Mouse (Mus musculus) CH12.LX (cell line): ENCODE results near the gene Fgfr1op. TPM values are rescaled to one million over a fixed set of nuclear protein-coding genes. Genes with fewer than 3 reads are reported as not detected.

ENCODE experiments used
- DNase-seq: peaks from one replicate; pipeline ENCODE4 v3.0.0-alpha.2; 2013; ENCODE audit errors: extremely low read depth
- H3K27ac ChIP-seq: 2 replicates; pipeline ENCODE4 v1.5.1; 2012; ENCODE audit warnings: low read depth, mild to moderate bottlenecking, control low read depth, moderate library complexity; ENCODE audit not compliant: insufficient read depth
- H3K27me3 ChIP-seq: replicated peaks from 2 replicates; pipeline ENCODE3; 2012; ENCODE audit warnings: inconsistent platforms
- H3K36me3 ChIP-seq, 2 experiments: replicated peaks in 1 of 2; 2 replicates each; pipeline versions ENCODE3 to v1.6.1; 2012; ENCODE audit warnings: inconsistent platforms in 1 of 2, low read length in 1 of 2, mild to moderate bottlenecking in 1 of 2, mixed read lengths in 1 of 2, moderate library complexity in 1 of 2; ENCODE audit not compliant: control insufficient read depth in 1 of 2, insufficient read depth in 1 of 2
- H3K4me1 ChIP-seq, 2 experiments: 2 replicates each; pipeline ENCODE4 v1.6.1; 2012; ENCODE audit warnings: inconsistent platforms in 1 of 2, moderate library complexity in 1 of 2; ENCODE audit not compliant: insufficient read depth in 2 of 2, control insufficient read depth in 1 of 2
- H3K4me2 ChIP-seq: 2 replicates; pipeline ENCODE4 v1.6.1; 2012; ENCODE audit warnings: low read depth, mild to moderate bottlenecking, control low read depth; ENCODE audit not compliant: poor library complexity, insufficient read depth, severe bottlenecking
- H3K4me3 ChIP-seq, 3 experiments: fragments of 150-350 bp in 1 of 3; sonication (generic) in 1 of 3; replicated peaks in 1 of 3; 2 replicates each; pipeline versions ENCODE3 to v1.5.1; 2011 to 2012; ENCODE audit warnings: low read depth in 2 of 3, low read length in 2 of 3, mild to moderate bottlenecking in 2 of 3, moderate library complexity in 2 of 3, control low read depth in 1 of 3, improper control_type of control experiment in 1 of 3, inconsistent platforms in 1 of 3, mixed read lengths in 1 of 3; ENCODE audit not compliant: poor library complexity in 1 of 3
- H3K79me2 ChIP-seq: replicated peaks from 2 replicates; pipeline ENCODE4 v1.6.1; 2012; ENCODE audit warnings: mild to moderate bottlenecking, moderate library complexity; ENCODE audit not compliant: control insufficient read depth, poor library complexity, insufficient read depth, severe bottlenecking; ENCODE audit errors: extremely low read depth
- H3K9ac ChIP-seq: 2 replicates; pipeline ENCODE4 v1.6.1; 2012; ENCODE audit warnings: low read depth, mild to moderate bottlenecking, control low read depth, moderate library complexity; ENCODE audit not compliant: insufficient read depth
- H3K9me3 ChIP-seq: replicated peaks from 2 replicates; pipeline ENCODE3; 2012; ENCODE audit warnings: low read length, inconsistent platforms, mixed read lengths
- BHLHE40 ChIP-seq: IDR thresholded peaks from 2 replicates; pipeline ENCODE4 v1.6.1; 2011; ENCODE audit warnings: mild to moderate bottlenecking, low read depth, low read length, improper control_type of control experiment
- CHD1 ChIP-seq: IDR thresholded peaks from 2 replicates; pipeline ENCODE4 v1.6.1; 2012; ENCODE audit warnings: low read depth, low read length, improper control_type of control experiment, inconsistent platforms
- CHD2 ChIP-seq: IDR thresholded peaks from 2 replicates; pipeline ENCODE4 v1.6.1; 2011; ENCODE audit warnings: low read length, improper control_type of control experiment
- CTCF ChIP-seq, 2 experiments: IDR thresholded peaks in 1 of 2; conservative IDR thresholded peaks in 1 of 2; 2 replicates each; pipeline ENCODE4 v1.5.1; 2011 to 2012; ENCODE audit warnings: low read depth in 2 of 2, low read length in 2 of 2, improper control_type of control experiment in 1 of 2, inconsistent platforms in 1 of 2, mild to moderate bottlenecking in 1 of 2, moderate library complexity in 1 of 2
- E2F4 ChIP-seq: IDR thresholded peaks from 2 replicates; pipeline ENCODE4 v1.6.1; 2011; ENCODE audit warnings: low read depth, low read length, improper control_type of control experiment; ENCODE audit not compliant: insufficient replicate concordance
- ELF1 ChIP-seq: IDR thresholded peaks from 2 replicates; pipeline ENCODE4 v1.6.1; 2014; ENCODE audit warnings: low read depth, mild to moderate bottlenecking, inconsistent platforms, low read length, improper control_type of control experiment
- EP300 ChIP-seq: IDR thresholded peaks from 2 replicates; pipeline ENCODE4 v1.6.1; 2011; ENCODE audit warnings: low read length, improper control_type of control experiment
- ETS1 ChIP-seq: conservative IDR thresholded peaks from 2 replicates; pipeline ENCODE4 v1.6.1; 2012; ENCODE audit warnings: low read depth, mild to moderate bottlenecking, inconsistent platforms, low read length, improper control_type of control experiment, moderate library complexity
- HCFC1 ChIP-seq: IDR thresholded peaks from 2 replicates; pipeline ENCODE4 v1.6.1; 2012; ENCODE audit warnings: low read depth, mild to moderate bottlenecking, inconsistent platforms, low read length, improper control_type of control experiment
- JUND ChIP-seq: conservative IDR thresholded peaks from 2 replicates; pipeline ENCODE4 v1.6.1; 2011; ENCODE audit warnings: low read depth, low read length, improper control_type of control experiment
- MAZ ChIP-seq: IDR thresholded peaks from 2 replicates; pipeline ENCODE4 v1.6.1; 2012; ENCODE audit warnings: low read depth, mild to moderate bottlenecking, inconsistent platforms, low read length, improper control_type of control experiment, moderate library complexity
- MEF2A ChIP-seq: IDR thresholded peaks from 2 replicates; pipeline ENCODE4 v1.6.1; 2014; ENCODE audit warnings: low read depth, mild to moderate bottlenecking, inconsistent platforms, low read length, improper control_type of control experiment, borderline replicate concordance
- MXI1 ChIP-seq: IDR thresholded peaks from 2 replicates; pipeline ENCODE4 v1.6.1; 2011; ENCODE audit warnings: mild to moderate bottlenecking, low read depth, low read length, improper control_type of control experiment
- NRF1 ChIP-seq: IDR thresholded peaks from 2 replicates; pipeline ENCODE4 v1.6.1; 2014; ENCODE audit warnings: low read depth, mild to moderate bottlenecking, inconsistent platforms, low read length, improper control_type of control experiment, moderate library complexity
- PAX5 ChIP-seq: IDR thresholded peaks from 2 replicates; pipeline ENCODE4 v1.6.1; 2012; ENCODE audit warnings: low read length, inconsistent platforms, mixed read lengths
- POLR2AphosphoS2 ChIP-seq: IDR thresholded peaks from 2 replicates; pipeline ENCODE4 v1.6.1; 2011; ENCODE audit warnings: low read depth, low read length, improper control_type of control experiment
- RAD21 ChIP-seq: IDR thresholded peaks from 2 replicates; pipeline ENCODE4 v1.6.1; 2011; ENCODE audit warnings: low read depth, mild to moderate bottlenecking, low read length, improper control_type of control experiment, moderate library complexity
- SIN3A ChIP-seq: IDR thresholded peaks from 2 replicates; pipeline ENCODE4 v1.6.1; 2012; ENCODE audit warnings: low read length, improper control_type of control experiment, inconsistent platforms
- SMC3 ChIP-seq: IDR thresholded peaks from 2 replicates; pipeline ENCODE4 v1.6.1; 2011; ENCODE audit warnings: low read depth, low read length, improper control_type of control experiment
- TBP ChIP-seq: conservative IDR thresholded peaks from 2 replicates; pipeline ENCODE4 v1.6.1; 2011; ENCODE audit warnings: low read depth, low read length, improper control_type of control experiment
- USF1 ChIP-seq: IDR thresholded peaks from 2 replicates; pipeline ENCODE4 v1.6.1; 2014; ENCODE audit warnings: low read depth, mild to moderate bottlenecking, inconsistent platforms, low read length, improper control_type of control experiment
- USF2 ChIP-seq: conservative IDR thresholded peaks from 2 replicates; pipeline ENCODE4 v1.6.1; 2011; ENCODE audit warnings: low read depth, low read length, improper control_type of control experiment
- ZNF384 ChIP-seq: IDR thresholded peaks from 2 replicates; pipeline ENCODE4 v1.6.1; 2012; ENCODE audit warnings: low read depth, low read length, improper control_type of control experiment, inconsistent platforms
- dilution Hi-C: fragments of 300-500 bp; cut with MboI; formaldehyde crosslinking; loops from 2 replicates; pipeline ENCODE4 v1.14.3; 2020; ENCODE audit warnings: low sequenced_read_pairs; ENCODE audit not compliant: extremely low pct_unique_long_range_greater_than_20kb, extremely low pct_ligation_motif_present
- in situ Hi-C: fragments of 300-500 bp; cut with MboI; formaldehyde crosslinking; loops from 3 replicates; pipeline ENCODE4 v1.14.3; 2019; ENCODE audit warnings: low sequenced_read_pairs, low pct_ligation_motif_present, low pct_unique_long_range_greater_than_20kb, mixed read lengths
- polyA plus RNA-seq: library from polyadenylated mRNA; unstranded; fragments of >175 nt; gene quantifications from 2 replicates; pipeline ENCODE4 v1.2.1, GENCODE M21; 2012; ENCODE audit warnings: low read depth; ENCODE audit not compliant: insufficient read length
- total RNA-seq, 2 experiments: library from RNA; depleted of rRNA; stranded (reverse); fragments of 300-350 nt in 1 of 2; fragments of >200 nt in 1 of 2; gene quantifications; 2 replicates each; pipeline ENCODE4 v1.2.3; 2012 to 2014

Fgfr1op gene
- total and polyA plus RNA-seq, 3 experiments, result 29.8 to 56.3 (median 46.9) TPM

DNA sequence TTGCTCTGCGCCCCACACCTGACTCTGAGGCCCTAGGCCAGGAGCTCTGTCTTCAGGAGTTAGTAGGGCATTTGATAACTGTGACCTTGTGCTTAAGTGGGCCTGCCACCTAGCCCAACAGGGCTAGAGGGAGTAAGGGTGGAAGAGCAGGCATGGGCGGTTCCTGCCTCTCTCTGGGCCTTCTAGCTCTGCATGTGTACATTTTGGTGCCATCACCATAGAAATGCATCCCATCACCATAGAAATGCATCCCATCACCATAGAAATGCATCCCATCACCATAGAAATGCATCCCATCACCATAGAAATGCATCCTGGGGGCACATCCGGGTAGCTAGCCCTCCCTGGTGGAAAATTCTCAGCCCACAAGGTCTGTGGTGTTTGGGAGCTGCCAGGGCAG lies 74.3 kb downstream of the Fgfr1op start:
- TF ChIP-seq MXI1 (no peak), SIN3A (no peak), RAD21 (no peak), CTCF (conservative IDR thresholded peaks at IDR 0.05 in 1 of 2, IDR thresholded peaks at IDR 0.05 in 1 of 2; ENCODE audit: low read depth in 2 of 2, low read length in 2 of 2) (no peak), EP300 (no peak), MEF2A (no peak), MAZ (no peak), NRF1 (no peak)
- TF ChIP-seq, all 38 proteins: peak for 0

DNA sequence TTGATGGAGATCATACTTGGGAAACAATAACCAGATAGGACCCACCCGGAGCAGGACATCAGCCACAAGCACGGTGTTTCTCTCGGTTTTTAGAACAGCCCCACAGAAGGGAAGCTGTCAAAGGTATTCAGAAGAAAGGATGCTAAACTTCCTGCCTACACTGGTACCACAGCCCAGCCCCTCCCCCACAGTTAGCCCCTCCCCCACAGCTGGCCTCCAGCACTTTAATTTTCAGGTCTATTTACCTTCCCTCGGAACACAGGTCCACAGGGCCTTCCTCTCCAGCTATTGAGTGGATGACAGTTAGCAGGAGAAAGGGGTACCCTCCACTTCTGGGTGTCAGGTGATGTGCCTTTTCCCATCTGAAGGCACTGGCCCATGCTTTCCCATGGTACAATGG lies 75.2 kb downstream of the Fgfr1op start:
- DNase-seq, result no peak
- TF ChIP-seq TBP (no peak), BHLHE40 (no peak), E2F4 (no peak), ETS1 (no peak), CHD2 (peak; percentile 73), SIN3A (no peak), POLR2AphosphoS2 (no peak)
- Histone ChIP-seq H3K4me2 (no peak overlapping the region), H3K4me1 (peaks cover 34 to 96% of the 10 kb centered on the region in 2 experiments), H3K27ac (no peak overlapping the region), H3K36me3 (no peaks in the 10 kb centered on the region), H3K4me3 (no peak overlapping the region), H3K9me3 (peaks cover 7% of the 10 kb centered on the region), H3K79me2 (no peaks in the 10 kb centered on the region), H3K9ac (no peak overlapping the region), H3K27me3 (no peaks in the 10 kb centered on the region)
- in situ Hi-C loops (no loop called here), dilution Hi-C loops (no loop called here)

More for the DNA sequence above, 74.3 kb downstream of the Fgfr1op start:
- Histone ChIP-seq H3K27ac (no peak overlapping the region), H3K27me3 (no peaks in the 10 kb centered on the region), H3K4me1 (peaks cover 31 to 96% of the 10 kb centered on the region in 2 experiments), H3K9ac (no peak overlapping the region), H3K4me2 (no peak overlapping the region), H3K4me3 (no peak overlapping the region), H3K79me2 (no peaks in the 10 kb centered on the region), H3K36me3 (no peaks in the 10 kb centered on the region), H3K9me3 (peaks cover 7% of the 10 kb centered on the region)
- in situ Hi-C loops, result no loop called here
- DNase-seq, result no peak
- dilution Hi-C loops, result no loop called here

DNA sequence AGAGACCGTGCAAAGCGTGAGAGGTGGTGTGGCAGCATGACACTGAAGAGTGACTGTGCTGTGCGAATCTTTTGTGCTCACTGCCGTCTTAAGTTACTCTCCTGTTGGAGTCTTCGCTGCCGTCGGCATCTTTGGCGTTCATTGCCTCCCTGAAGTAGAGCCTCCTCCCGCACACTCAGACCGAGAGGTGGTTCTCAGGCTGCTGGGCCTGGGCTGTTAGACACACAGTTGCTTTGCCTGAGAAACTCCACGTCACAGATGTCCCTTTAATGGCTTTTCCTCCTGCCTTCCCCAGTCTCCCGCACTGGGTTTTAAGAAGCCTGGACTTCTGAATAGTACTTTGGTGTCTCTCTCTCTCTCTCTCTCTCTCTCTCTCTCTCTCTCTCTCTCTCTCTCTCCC lies 76.3 kb downstream of the Fgfr1op start:
- Histone ChIP-seq H3K79me2 (no peaks in the 10 kb centered on the region), H3K4me1 (peaks cover 37 to 96% of the 10 kb centered on the region in 2 experiments), H3K4me2 (peak overlapping the region; percentile 83; the same call in 1 of the 2 replicates), H3K27ac (no peak overlapping the region), H3K9me3 (peaks cover 5% of the 10 kb centered on the region), H3K36me3 (no peaks in the 10 kb centered on the region), H3K27me3 (no peaks in the 10 kb centered on the region), H3K4me3 (no peak overlapping the region), H3K9ac (no peak overlapping the region)
- TF ChIP-seq CHD1 (no peak), ETS1 (no peak), SMC3 (no peak), NRF1 (no peak), USF1 (no peak), JUND (no peak), USF2 (no peak), ZNF384 (no peak), HCFC1 (no peak), ELF1 (no peak), PAX5 (no peak), BHLHE40 (no peak)
- no peak for DNase-seq
- dilution Hi-C loops (no loop called here), in situ Hi-C loops (no loop called here)
